Mouse (Mus musculus) cerebellum, adult 2 months (tissue): Measurements from ENCODE around the gene Acvr2a. TPM values are rescaled to one million over a fixed set of nuclear protein-coding genes. Genes with fewer than 3 reads are reported as not detected.

Experiments
- DNase-seq, 2 experiments: peaks; one replicate each; pipeline ENCODE4 v3.0.0; 2021
- H3K27ac ChIP-seq: fragments of 200-500 bp; 2 replicates; pipeline ENCODE4 v1.5.1; 2012; ENCODE audit warnings: low read length, control low read depth, inconsistent platforms; ENCODE audit not compliant: insufficient read depth
- H3K27me3 ChIP-seq: fragments of 200-500 bp; 2 replicates; pipeline ENCODE4 v1.6.1; 2012; ENCODE audit warnings: inconsistent platforms, mild to moderate bottlenecking, low read length, moderate library complexity; ENCODE audit not compliant: control insufficient read depth, insufficient read depth
- H3K4me1 ChIP-seq: fragments of 200-500 bp; 2 replicates; pipeline ENCODE4 v1.6.1; 2011; ENCODE audit warnings: low read length; ENCODE audit not compliant: control insufficient read depth, insufficient read depth
- H3K4me3 ChIP-seq: fragments of 200-500 bp; replicated peaks from 2 replicates; pipeline ENCODE3; 2011; ENCODE audit warnings: mild to moderate bottlenecking, low read depth, low read length, control low read depth; ENCODE audit not compliant: insufficient read depth
- CTCF ChIP-seq: fragments of 200-500 bp; IDR thresholded peaks from 2 replicates; pipeline ENCODE4 v1.5.1; 2011; ENCODE audit warnings: low read depth, mild to moderate bottlenecking, control low read depth, low read length, moderate library complexity, borderline replicate concordance; ENCODE audit not compliant: insufficient read depth
- POLR2A ChIP-seq: fragments of 200-500 bp; IDR thresholded peaks from 2 replicates; pipeline ENCODE4 v1.6.1; 2011; ENCODE audit warnings: low read length, control low read depth, borderline replicate concordance; ENCODE audit not compliant: insufficient read depth
- WGBS: fragments of 180-500 bp; shearing (Covaris S2); methylation state at CpG from one replicate; pipeline ENCODE4 v1.1.7; 2018; 5-methylcytosine and 5-hydroxymethylcytosine counted together
- polyA plus RNA-seq: library from polyadenylated mRNA; depleted of rRNA; stranded (reverse); fragments of >200 nt; gene quantifications from 2 replicates; pipeline ENCODE4 v1.2.3, GENCODE M21; 2012; rRNA removed

The Acvr2a gene
- polyA plus RNA-seq, 1 experiment = 10.2 TPM

DNA sequence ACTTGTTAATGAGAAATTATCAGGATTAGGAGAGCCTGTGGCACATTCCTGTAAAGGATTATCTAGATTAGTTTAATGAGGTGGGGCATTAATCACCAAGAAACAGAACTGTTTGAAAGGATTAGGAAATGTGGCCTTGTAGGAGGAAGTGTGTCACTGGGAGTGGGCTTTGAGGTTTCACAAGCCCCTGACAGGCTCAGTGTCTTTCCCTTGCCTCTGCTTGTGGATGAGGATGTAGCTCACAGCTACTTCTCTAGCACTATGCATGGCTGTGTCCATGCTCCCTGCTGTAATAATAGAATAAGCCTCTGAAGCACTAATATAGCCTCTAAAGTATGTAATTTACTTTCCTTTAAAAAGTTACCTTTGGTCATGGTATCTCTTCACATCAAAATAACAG, 101.9 kb downstream of the Acvr2a start:
- H3K4me1 ChIP-seq = no peaks in the 10 kb centered on the region
- H3K27me3 ChIP-seq = no peaks in the 10 kb centered on the region
- H3K4me3 ChIP-seq = no peak overlapping the region
- H3K27ac ChIP-seq = no peak overlapping the region
- no peak for TF ChIP-seq POLR2A
- no peak for TF ChIP-seq CTCF
- no peak for DNase-seq

DNA sequence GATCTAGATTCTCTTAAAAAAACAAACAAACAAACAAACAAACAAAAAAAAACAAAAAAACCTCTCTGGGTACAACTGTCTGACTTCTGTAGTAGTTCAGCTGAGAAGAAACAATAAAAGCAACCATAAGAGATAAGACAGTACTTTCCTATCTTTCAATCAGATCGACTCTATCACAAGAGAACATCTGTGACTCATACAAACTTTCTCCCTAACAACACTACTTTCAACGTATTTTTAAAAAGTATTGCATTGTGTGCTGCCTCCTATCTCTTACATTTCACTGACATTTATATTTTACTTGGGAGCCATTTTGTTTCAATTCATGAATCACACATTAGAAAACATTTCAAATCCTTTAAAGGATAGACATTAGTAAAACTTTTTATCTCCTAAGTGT, 121.1 kb downstream of the Acvr2a start:
- 89% methylated on average over 2 of the region's 2 CpGs for WGBS
- no peak for DNase-seq
- Histone ChIP-seq H3K4me3 (no peak overlapping the region), H3K27me3 (no peaks in the 10 kb centered on the region), H3K4me1 (no peaks in the 10 kb centered on the region), H3K27ac (no peak overlapping the region)
- TF ChIP-seq CTCF (no peak), POLR2A (no peak)

DNA sequence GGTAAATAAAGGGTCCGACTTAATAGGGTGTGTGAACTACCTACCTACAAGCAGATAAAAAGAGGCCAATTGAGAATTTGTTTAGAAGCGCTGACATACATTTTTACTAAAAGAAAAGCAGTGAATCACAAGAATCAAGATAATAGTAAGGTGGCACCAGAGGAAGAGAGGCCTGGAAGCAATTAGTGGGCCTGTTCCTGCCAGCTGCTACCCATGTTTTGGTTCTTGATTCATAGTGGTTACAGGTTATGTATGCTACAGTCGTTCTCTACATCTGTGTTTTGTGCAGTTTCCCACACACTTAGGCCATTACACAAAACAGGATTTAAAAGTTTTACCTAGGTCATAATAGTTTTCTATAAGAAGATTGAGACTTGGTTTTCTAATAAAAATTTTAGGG, 133.9 kb downstream of the Acvr2a start:
- DNase-seq = no peak
- no peaks in the 10 kb centered on the region for H3K4me1 ChIP-seq
- 75% methylated on average over 3 of the region's 3 CpGs for WGBS
- H3K4me3 ChIP-seq = no peak overlapping the region
- no peaks in the 10 kb centered on the region for H3K27me3 ChIP-seq
- TF ChIP-seq CTCF = no peak
- no peak for TF ChIP-seq POLR2A
- H3K27ac ChIP-seq = no peak overlapping the region

DNA sequence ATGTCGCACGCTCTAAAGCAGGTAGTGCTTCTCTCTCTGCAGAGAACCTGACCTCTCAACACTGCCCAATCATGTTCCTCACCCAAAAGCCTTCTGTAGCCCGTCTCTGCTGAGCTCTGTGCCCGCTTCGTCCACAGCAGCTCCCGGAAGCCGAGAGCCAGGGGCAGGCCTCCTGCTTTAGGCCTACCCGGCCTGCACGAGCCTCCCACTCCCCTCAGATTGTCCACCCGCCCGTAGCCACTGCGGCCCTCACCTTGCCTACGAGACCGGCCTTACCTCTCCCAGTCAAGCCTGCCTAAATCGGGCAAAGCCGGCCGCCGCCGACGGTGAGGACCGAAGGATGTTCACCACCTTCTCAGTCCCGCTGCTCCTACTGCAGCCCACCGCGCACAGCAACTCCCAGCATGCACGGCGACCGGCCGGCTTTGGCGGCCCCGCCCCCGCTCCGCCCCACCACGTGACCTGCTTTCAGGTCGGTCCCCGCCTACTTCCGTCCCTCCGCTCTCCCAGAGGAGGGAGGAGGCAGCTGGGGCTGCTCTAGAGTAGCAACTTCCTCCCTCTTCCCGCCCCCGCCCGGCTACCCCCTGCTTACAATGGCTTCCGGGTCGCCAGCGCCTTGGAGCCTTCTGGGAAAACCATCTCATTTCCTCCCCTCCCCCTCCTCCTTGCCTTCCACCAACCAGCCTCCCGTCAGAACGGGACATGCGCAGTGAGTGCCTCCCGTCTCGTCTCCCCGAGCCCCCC, 135.1 kb downstream of the Acvr2a start, which contains the start of gene Mbd5:
Mbd5 (plus strand) TSS at position 668 of the 744 bp plus-strand sequence.
- Histone ChIP-seq H3K4me3 (peak within 1 kb of the TSS; percentile 90), H3K27me3 (no peaks in the 10 kb centered on the region), H3K27ac (peak within 1 kb of the TSS; percentile 98), H3K4me1 (no peaks in the 10 kb centered on the region)
- 1% methylated on average over 49 of the region's 49 CpGs for WGBS
- TF ChIP-seq CTCF (no peak), POLR2A (peak; percentile 90)
- peak; percentile 96 to 99 for DNase-seq

DNA sequence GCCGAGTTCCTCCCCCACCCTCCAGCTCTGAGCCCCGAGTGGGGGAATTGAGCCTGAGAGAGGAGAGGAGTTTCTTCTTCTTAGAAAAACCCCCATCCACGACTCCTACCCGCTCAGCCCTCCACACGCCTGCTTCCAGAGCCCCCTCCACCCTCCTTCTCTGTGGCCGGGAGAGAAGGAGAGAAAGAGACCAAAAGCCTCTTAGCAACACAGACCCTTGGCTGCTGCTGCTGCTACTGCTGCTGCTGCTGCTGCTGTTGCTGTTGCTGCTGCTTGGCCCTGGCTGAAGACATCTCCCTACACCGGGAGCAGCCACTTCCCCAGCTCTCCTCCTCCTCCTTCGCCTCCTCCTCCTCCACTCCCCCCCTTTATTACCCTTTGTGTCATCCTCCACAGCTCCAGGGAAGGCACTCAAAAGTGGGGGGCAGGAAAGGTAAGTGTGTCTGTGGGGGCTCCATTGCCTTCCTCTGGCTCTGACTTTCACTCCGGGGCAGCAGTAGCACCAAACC, 135.9 kb downstream of the Acvr2a start:
- peak overlapping the region; percentile 90 for H3K4me3 ChIP-seq
- TF ChIP-seq POLR2A = no peak
- no peak for TF ChIP-seq CTCF
- no peaks in the 10 kb centered on the region for H3K27me3 ChIP-seq
- DNase-seq = peak; percentile 60 to 63
- no peaks in the 10 kb centered on the region for H3K4me1 ChIP-seq
- under 1% methylated on average over 9 of the region's 9 CpGs for WGBS
- H3K27ac ChIP-seq = peak overlapping the region; percentile 98

DNA sequence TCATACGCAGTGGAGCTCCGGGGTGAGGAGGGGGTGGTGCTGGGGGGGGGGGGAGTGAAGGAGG, 136.2 kb downstream of the Acvr2a start, which contains the start of gene Orc4:
Orc4 (minus strand) TSS at position 26 of the 64 bp plus-strand sequence.
- Histone ChIP-seq H3K27me3 (no peaks in the 10 kb centered on the region), H3K4me1 (no peaks in the 10 kb centered on the region), H3K27ac (peak within 1 kb of the TSS; percentile 98), H3K4me3 (peak within 1 kb of the TSS; percentile 90)
- WGBS = 0% methylated on average over 2 of the region's 2 CpGs
- DNase-seq = no peak
- TF ChIP-seq POLR2A (no peak), CTCF (no peak)

DNA sequence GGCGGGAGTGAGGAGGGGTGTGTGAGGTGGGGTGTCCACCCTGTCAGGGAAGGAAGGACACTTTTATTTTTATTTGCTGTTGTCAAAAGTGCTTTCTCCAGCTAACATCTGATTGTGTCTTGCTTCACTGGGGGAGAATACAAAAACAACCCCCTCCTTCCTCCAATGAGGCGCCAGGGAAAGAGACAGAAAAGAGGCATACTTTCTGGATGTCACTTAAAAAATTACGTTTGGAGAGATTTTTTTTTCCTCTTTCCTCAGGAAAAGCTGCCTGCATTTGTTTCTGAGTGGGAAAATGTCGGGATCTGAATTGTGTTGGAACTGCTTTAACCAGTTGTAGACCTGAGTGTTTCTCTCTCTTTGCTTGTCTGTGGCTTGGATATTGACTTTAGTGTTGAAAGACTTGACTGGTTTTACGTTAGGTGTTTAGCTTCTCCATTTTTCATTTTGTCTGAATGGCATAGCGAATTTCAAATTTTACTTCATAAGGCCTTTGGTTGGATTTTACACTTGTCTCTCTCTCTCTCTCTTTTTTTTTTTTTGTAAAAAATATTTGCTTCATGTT, 136.5 kb downstream of the Acvr2a start:
- no peak for DNase-seq
- H3K27ac ChIP-seq = no peak overlapping the region; the same call in 1 of the 2 replicates
- peak overlapping the region; percentile 90 for H3K4me3 ChIP-seq
- H3K27me3 ChIP-seq = no peaks in the 10 kb centered on the region
- 5% methylated on average over 6 of the region's 6 CpGs for WGBS
- TF ChIP-seq CTCF (no peak), POLR2A (no peak)
- no peaks in the 10 kb centered on the region for H3K4me1 ChIP-seq

Other genes starting within 250 kb of the Acvr2a start
- 29.3 and 32.7 TPM in 2 replicates for gene Mbd5, start 135.4 kb downstream of the Acvr2a start, polyA plus RNA-seq
- 58.2 and 62.9 TPM in 2 replicates for gene Orc4, start 136.2 kb downstream of the Acvr2a start, polyA plus RNA-seq